Mouse (Mus musculus): ENCODE data around the gene Nell2. TPM values are rescaled to one million over a fixed set of nuclear protein-coding genes. Genes with fewer than 3 reads are reported as not detected.
"Not testable (repeated sequence)": the region's sequence is repeated elsewhere in the genome, so short reads cannot be mapped to it uniquely, and the experiment has no call there.

Nell2 gene
- total RNA-seq, 2 experiments from 2014 or later = 0.08 TPM; not detected in 1

DNA sequence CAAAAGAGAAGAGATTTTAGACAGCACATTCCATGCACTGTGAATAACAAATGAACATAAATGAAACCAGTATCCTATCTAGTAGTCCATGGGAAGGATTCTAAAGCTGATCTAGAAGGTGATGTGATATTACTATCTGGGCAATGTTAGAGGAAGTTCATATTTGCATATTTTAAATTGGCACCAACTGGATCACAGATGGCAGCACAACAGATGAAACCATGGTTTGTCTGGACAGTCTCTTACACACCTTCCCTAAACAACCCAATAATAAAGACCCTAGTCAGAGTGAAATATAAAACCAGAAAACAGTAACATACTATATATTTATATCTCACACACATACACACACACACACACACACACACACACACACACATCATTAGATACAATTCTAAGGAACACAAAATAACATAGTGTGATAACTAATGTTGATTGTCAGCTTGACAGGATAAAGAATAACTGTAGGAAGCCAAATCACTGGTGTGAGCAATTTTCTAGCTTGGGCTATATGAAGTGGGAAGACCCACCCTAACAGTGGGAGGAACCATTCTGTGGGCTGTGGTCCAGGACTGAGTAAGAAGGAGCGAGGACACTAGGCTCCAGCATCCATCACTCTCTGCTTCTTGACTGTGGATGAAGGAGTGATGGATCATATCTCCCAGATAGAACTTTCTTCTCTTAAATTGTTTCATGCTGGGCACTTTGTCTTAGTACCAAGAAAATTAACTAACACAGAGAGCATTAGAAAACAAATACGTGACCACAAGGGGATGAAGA is 268.5 kb downstream of the Nell2 start:
- intact Hi-C loops (cut with DNase I) = no loop called here
- DNase-seq = no peak

DNA sequence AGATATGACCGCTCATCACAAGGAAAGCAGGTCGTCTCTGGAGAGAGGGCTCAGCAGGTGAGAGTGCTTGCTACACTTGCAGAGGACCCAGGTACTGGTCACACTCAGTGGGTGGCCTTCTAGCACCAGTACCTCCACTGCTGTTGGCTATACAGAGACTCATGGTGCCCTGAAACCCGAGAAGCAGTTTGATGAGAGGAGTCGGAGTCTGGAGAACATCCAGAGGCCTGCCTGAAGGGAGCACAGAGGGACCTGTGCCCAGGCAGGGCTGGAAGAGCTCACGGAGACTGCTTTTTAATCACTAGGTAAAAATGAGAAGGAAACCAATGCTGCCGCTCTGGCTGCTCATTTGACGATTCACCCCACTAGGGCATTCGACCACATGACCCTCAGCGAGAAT is 271.2 kb downstream of the Nell2 start:
- intact Hi-C loops (cut with DNase I) = no loop called here
- no peak for DNase-seq

DNA sequence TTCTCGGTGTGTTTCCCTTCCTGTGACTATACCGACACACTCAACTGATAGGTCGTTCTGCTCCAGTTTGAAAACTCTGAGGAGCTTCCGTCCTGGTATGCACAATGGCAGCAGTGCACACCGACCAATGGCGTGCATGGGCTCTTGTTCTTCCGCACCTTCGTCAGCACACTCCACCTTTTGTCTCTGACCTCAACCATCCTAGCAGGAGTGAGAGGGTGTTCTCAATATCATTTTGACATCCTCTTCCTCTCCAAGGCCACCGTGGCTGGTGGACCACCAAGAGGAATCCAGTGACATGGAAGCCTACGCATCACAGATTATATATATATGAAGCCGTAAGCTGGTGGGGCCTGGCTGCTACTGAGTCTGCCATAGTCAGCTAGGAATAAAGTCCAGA is 282.8 kb downstream of the Nell2 start:
- intact Hi-C loops (cut with DNase I) = no loop called here
- DNase-seq = no peak

DNA sequence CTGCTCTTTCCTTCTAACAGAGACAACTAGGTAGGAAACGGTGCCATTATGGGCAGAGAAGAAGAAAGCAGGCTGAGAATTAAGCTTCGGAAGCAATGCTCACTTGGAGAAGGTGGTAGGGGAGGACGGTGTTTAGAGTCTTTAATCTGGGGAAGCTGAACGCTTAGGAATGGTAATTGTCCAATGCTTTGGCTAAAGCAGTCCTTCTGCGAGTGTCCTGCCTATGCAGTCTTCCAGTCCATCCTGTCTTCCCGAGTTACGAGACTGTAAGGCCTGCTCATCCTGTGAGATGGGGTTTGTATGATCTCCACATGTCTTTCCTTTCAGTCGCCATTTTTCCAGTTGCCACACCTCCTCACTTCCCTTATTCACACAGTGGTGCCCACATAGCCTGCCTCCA is 284.5 kb downstream of the Nell2 start:
- intact Hi-C loops (cut with DNase I) = no loop called here
- no peak for DNase-seq

DNA sequence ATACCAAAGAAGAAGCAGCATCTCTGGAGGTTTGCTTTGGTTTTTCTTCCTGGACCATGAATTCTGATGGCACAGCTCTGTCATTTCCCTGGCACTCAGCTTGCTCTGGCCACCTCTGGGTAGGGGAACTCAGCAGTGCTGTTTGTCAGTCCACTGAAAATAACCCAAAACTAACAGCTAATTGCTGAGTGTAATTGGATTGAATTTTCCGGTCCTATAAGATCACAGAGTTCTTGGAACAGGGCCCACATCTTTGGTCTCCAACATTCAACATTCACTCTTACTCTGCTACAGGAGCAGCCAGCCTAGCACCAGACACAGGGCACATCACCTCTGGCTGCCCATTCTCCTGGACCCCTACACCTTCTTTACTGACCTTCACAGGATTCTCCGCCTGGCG is 287.2 kb downstream of the Nell2 start:
- intact Hi-C loops (cut with DNase I) = no loop called here
- DNase-seq = no peak

DNA sequence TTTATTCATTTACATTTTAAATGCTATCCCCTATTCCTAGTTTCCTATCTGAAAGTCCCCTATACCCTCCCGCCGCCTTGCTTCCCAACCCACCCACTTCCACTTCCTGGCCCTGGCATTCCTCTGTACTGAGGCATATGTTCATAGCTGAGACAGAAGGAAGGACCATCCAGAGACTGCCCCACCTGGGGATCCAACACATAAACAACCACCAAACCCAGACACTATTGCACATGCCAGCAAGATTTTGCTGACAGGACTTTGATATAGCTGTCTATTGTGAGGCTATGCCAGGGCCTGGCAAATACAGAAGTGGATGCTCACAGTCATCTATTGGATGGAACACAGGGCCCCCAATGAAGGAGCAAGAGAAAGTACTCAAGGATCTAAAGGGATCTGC is 291.3 kb downstream of the Nell2 start:
- DNase-seq; intact Hi-C loops (cut with DNase I): not testable (repeated sequence)

DNA sequence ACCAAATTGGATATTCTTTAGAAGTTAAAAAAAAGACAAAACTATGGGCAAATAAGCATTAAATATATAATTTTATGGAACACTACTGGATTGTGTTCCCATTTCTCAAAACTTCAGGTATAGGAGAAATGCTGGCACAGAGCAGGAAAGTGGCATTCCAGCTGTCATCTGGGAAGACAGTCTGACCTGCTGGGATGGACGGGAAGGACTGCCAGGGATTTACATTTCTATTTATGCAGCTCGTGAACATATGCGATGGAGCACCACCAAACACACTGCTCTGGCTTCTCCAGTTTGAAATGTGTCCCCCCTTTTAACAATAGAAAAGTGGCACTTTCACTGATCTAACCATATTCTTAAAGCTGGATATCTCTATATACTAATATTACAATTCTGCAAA is 291.9 kb downstream of the Nell2 start:
- intact Hi-C loops (cut with DNase I) = no loop called here
- DNase-seq = no peak

DNA sequence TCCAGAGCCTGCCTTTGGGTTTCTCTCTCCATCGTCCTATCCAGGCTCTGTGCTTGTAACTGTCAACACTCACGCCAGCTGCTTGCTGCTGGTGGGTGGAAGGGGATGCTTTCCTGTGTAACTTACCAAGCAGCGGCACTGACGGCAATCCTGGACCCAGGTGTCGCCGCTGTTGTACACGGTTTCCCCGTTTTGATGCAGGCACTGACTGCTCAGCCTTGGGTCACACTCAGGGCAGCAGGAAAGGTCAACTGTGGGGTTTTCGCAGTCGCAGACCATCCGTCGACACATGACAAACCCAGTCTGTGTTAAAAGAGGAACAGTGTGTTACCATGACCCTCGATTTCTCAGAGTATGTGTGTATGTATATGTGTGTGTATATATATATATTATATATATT is 297.2 kb downstream of the Nell2 start:
- no peak for DNase-seq
- intact Hi-C loops (cut with DNase I) = no loop called here

DNA sequence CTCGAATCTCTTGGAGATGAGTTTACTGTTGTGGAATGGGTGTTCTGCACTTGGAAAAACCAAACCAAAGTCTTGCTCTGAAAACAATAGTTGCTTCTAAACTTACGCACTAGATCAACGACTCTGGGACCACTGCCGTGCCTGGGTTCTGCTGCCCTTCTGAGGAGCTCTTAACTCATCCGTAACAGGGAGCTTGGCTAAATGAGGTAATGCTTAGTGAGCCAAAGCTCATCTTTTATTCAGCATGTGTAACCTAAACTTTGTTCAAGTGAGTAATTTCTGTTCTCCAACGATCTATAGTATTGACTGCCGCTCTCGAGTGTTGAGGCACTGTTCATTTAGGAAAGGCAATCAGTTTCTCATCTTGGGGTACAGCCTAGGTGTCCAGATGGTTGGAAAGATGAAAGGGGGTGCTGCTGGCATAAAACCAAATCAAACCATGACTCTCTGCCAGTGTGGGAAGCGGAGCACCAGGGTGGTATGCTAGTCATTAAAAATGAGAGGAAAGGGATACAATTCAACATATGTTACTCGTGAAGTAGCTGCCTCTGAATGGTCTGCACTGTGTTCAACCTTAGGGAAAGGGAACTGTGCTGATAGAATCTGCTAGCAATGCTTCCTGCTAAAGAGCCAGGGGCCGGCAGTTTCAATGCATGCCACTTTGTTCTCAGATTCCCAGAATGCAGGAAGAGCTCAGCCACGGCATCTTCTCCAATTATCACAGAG is 311.6 kb downstream of the Nell2 start:
- no peak for DNase-seq
- intact Hi-C loops (cut with DNase I) = no loop called here

DNA sequence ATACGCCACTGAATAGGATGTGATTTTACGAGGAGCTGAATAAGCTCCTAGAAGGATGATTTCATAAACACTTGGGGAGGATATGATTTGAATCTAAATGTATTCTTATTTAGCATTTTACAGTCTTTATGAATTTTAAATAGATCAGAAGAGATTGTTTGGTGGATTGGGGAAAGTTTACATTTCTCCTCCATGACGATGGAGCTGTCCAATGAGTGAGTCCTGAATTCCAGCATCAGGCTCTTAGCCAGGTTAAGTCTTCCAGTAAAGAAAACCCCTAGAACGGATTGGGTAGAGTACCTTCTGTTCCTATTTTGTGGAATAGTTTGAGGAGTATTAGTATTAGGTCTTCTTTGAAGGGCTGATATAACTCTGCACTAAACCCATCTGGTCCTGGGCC is 317.8 kb downstream of the Nell2 start:
- intact Hi-C loops (cut with DNase I) = no loop called here
- no peak for DNase-seq

DNA sequence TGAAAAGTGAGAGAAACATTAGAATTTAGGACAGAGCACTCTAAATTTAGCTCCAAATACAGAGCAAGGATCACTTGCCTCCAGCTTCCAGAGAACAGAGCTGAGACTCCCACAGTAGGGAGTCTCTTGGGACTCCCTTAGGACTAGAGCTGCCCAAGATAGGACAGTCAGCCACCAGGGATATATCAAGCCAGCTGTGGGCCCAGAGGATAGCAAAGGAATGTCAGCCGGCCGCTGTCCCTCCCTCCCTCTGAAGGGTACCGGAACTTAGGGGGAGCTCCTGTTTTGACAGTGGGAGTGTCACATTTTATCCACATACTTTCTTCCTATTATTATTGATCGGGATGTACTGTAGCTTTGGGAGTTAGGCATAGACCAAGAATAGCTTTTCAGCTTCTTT is 319.2 kb downstream of the Nell2 start:
- intact Hi-C loops (cut with DNase I) = no loop called here
- no peak for DNase-seq

DNA sequence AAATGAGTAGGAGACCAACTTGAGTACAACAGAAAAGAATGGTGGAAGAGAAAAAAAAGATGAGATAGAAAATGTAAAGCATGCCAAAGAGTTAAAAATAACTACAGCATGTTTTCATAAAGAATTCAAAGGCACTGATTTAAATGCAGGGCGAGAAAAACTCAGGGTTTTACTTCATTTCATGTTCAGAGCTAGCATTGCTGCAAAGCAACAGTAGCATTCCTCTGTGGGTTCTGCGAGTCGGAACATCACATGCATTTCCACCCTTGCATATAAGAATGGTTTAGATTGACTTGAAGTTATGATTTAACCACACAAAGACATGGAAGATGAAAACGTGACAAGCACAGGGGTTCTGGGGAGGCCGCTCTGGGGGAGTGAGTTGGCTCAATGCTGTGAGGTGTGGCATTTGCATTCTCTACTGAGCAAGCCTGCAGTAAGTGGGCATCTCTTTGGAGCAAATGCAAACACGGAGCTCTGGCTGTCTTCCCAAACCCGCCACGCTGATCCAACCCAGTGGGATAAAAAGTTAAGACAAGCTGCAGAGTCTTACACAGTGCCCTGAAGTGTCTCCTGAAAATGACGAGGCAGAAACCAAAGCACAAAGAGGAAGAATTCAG is 334.6 kb downstream of the Nell2 start:
- DNase-seq = no peak
- intact Hi-C loops (cut with DNase I) = no loop called here

DNA sequence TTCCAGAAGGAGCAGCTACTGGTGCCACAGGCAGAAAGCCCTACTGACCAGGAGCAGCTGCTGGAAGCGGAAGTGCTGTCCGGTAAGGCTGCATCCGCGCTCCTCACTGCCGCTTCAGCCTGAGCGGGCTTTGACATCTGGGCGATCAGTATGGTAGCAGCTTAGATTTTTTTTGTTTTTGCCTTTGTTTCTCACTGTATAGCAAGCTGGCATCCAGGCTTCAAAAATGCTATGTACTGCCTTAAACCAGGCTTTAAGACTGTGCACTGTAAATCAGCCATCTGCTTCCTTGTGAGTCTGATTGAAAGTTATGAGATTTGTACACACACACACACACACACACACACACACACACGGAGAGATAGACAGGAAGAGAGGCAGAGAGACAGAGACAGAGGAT is 335.4 kb downstream of the Nell2 start:
- intact Hi-C loops (cut with DNase I) = no loop called here

DNA sequence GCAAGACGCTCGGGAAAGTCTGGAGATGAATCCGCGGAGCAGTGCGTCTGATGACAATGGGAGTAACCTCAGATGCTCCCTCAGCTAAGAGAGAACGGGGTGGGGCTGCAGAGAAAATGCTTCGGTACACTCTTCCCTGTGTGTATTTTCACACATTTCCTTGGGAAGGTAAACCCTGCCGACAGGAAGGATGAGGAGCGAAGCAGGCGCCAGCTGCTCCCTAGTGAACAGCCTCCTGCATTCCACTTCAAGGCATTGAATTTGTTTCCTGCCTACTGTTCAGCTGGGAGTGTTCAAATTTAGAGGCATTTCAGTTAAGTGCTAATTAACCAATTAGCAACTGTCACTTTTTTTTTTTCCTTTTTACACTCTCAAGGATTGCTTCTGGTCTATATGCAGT is 342.1 kb downstream of the Nell2 start:
- intact Hi-C loops (cut with DNase I) = no loop called here
- DNase-seq = no peak

More for the DNA sequence above, 335.4 kb downstream of the Nell2 start:
- DNase-seq = no peak

DNA sequence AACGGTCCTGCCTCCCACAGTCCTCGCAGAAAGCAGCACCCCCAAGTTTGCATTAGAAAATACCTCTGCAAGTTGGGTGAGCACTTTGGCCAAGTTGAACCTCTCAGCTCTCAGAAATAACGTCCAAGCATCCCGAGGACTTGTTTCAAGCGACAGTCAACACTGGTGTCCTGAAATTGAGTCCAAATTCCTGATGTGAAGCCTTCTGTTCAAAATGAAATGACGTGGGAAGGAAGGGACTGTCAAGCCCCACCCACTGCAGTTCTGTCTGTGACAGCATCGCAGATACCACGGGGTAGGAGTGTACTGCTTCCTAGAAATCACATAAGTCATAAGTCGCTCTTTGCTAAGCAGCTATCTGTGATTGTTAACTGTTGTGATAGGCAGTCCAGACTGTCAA is 342.9 kb downstream of the Nell2 start:
- no peak for DNase-seq
- intact Hi-C loops (cut with DNase I) = no loop called here

DNA sequence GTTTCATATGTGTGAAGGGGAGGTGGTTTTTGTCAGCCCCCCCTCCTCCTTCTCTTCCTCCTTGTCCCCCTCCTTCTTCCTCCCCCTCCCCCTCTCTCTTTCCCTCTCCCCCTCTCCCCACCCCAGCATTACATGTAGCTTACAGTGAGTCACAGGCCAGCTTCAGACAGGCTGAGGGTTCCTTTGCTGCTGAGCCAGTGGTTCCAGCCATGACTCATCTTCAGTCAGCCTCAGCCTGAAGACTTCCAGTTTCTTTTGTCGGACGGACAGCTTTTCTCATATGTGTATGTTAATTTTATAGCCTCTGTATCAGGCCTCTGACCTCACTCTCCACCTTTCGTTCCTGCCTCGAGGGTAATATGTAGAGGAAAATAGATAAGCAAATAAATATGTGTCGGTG is 344.9 kb downstream of the Nell2 start:
- DNase-seq = no peak
- intact Hi-C loops (cut with DNase I) = no loop called here

DNA sequence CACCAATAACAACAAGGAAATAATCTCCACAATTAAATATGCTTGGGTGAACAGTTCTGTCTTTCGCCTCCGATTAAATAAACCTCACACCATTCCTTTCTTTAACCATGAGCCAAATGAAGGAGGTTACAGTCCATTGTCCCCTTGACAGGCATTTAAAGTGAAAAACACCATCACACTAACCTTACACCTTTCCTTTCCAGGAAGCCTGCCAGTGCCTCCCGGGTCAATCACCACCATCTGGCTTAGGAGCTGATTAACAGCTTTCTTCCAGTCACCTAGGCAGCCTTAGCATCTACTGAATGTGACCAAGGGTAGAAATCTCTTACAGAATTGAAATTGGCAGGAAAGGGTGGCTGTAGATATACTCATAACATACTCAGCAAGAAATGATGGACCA is 371.5 kb downstream of the Nell2 start:
- intact Hi-C loops (cut with DNase I) = no loop called here
- DNase-seq = no peak

DNA sequence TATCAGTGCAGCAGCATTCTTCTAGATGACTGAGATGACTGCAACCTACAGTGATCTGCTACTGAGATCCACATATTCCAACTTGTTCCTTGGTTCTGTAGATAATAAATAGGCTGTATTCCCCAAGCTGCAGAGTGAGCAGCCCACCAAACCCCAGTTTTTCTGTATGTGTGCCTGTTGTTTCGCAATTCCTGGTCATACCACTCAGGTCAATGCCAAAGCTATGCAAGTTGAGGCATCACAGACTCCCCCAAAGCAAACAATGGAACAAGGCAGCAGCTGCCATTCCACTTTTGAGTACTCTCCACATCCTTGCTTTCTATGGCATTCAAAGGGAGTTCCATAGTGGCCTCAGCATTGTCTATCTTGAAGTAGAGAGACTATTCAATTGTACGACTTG is 383.2 kb downstream of the Nell2 start:
- intact Hi-C loops (cut with DNase I) = no loop called here
- DNase-seq = no peak

DNA sequence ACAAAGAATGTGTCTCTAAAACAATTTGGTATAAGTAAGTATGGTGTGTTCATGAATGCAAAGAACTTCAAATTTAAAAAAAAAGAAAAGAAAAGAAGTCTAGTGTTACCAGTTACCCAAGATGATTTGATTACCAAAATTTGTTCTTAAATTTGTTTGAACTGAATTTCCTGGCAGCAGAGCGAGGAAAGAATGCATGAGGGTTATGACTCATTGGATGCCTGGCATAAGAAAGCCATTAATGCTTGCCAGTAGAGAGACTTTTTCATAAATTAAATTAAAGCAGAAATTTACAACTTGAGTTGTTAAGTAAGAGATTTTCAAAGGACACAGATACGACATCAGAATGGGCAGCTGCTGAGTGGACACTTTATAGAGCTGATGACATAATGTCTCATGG is 384.2 kb downstream of the Nell2 start:
- intact Hi-C loops (cut with DNase I) = no loop called here
- DNase-seq = no peak

DNA sequence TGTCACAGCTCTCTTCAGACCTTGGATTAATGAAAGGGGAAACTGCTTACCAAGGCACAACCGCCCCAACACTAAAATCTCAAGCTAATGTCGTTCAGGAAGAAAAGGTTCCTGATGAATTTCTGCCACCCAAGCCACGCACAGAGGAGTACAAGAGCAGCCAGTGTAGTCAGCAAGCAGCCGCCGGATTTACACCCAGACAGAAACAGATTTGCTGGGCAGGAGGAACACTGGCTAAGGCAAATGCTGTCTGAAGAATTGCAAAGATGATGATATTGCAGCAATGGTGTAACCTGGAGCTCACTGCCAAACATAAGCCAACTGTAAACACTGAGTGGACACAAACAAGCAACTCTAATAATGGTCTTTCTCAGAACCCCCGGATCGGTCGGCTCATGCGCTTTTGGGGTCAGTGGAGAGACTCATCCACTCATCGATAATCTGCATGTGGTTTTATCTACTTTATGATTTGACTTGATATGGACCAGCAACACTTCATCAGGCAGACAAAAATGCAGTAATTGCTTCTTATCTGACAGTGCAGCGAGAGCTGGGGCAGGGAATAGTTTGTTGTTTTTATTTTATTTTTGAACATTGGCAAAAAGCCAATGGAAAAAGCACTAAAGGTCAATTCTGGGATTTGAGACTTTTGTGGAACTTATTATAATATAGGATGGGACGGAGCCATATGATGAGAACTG is 389.5 kb downstream of the Nell2 start:
- intact Hi-C loops (cut with DNase I) = no loop called here
- DNase-seq = no peak

DNA sequence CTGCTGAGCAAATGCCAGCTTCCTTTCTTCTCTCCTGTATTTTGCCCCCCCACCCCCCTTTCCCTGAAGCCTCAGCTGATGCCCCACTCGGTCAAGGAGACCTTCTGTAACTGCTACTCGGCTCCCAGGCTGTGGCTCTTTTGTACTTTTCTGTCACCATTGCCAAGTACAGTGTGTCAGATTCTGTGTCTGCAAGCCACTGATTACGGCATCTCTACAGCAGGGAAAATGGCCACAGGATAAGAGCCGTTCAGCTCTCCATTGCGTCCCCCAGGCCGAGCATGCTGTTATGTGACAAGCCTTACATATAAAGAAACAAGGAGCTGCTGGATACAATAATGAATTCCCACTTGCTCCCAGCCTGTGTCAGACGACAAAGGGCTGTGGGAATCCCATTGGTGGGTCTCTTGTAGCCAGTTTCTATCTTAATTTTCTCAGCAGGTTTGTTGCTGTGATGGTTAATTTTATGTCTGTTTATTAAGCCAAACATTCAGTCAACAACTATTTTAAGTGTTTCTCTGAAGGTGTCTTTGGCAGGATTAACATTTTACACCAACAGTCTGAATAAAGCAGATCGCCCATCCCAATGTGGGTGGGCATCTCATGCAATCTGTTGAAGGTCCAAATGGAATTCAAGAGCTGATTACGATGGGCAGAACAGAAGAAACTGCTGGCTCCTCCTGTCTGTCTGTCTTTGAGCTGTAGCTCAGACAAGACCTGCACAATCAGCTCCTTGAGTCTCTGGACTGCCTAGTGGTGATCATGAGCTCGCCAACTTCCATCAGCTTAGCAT is 391.1 kb downstream of the Nell2 start:
- intact Hi-C loops (cut with DNase I) = no loop called here
- no peak for DNase-seq

All from heart, postnatal 36 days (tissue).